Mouse (Mus musculus) embryonic fibroblast, embryonic 13.5 days (primary cell): Measurements from ENCODE around the gene Lck.

Source experiments
- CTCF ChIP-seq: IDR thresholded peaks from 2 replicates; pipeline ENCODE4 v1.5.1; 2011; ENCODE audit warnings: mild to moderate bottlenecking, control low read depth, low read length, moderate library complexity, borderline replicate concordance; ENCODE audit not compliant: insufficient read depth
- POLR2A ChIP-seq: IDR thresholded peaks from 2 replicates; pipeline ENCODE4 v1.6.1; 2011; ENCODE audit warnings: low read depth, mild to moderate bottlenecking, control low read depth, low read length, moderate library complexity

GRCm38 (mm10) chr4:129618031-129618430 is 44.6 kb upstream of the Lck start:
- TF ChIP-seq CTCF (no peak), POLR2A (no peak)
